Mouse (Mus musculus): ENCODE results near the gene Rit1.
"Not testable (repeated sequence)": the region's sequence is repeated elsewhere in the genome, so short reads cannot be mapped to it uniquely, and the experiment has no call there.

The Rit1 gene

DNA sequence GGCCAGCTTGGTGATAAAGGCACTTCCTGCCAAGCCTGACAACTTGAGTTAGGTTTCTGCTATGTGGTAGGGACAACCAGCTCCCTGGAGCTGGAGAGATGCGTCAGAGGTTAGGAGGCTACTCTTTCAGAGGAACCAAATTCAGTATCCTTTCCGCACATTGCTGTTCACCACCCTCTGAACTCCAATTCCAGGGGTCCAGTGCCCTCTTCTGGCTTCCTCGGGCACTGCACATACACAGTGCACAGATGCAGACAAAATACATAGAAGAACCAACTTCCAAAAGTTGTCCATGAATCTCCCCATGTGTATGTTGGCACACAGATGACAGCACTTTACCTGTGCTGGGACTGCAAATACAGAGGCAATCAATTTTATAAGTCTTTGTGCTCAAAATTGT is 22.0 kb downstream of the Rit1 start:
- peak; percentile 84 for DNase-seq (ENCODE audit: low read depth, low spot score)

DNA sequence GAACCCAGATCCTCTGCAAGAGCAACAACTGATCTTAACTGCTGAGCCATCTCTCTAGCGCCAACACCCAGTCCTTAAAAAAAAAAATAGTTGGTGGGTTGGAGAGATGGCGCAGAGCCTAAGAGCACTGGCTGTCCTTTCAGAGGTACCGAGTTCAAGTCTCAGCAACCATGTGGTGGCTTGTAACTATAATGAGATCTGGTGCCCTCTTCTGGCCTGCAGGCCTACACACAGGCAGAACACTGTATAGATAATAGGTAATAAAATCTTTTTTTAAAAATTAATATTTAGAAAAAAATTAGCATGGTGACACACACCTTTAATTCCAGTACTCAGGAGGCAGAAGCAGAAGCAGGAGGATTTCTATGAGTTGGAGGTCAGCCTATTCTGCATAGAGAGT is 23.5 kb downstream of the Rit1 start:
- DNase-seq (ENCODE audit: low read depth, low spot score) = no peak

DNA sequence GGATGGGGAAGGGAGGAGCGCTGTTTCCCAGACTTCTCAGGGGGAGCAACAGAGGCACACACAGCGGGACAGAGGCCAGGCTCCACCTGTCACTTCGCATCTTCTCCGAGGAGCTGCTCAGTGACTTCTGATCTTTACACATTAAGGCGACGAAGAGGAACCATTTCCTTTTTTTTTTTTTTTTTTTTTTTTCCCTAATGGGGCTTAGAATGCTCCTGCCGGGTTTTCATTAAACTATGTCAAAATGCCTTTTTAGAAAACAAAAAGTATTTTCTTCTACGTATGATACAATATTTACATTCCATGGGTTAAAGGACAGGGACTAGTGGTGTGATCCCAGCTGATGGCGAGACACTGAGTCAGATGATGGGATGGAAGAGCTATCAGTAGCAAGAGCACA is 28.9 kb downstream of the Rit1 start:
- no peak for DNase-seq (ENCODE audit: low read depth, low spot score)

DNA sequence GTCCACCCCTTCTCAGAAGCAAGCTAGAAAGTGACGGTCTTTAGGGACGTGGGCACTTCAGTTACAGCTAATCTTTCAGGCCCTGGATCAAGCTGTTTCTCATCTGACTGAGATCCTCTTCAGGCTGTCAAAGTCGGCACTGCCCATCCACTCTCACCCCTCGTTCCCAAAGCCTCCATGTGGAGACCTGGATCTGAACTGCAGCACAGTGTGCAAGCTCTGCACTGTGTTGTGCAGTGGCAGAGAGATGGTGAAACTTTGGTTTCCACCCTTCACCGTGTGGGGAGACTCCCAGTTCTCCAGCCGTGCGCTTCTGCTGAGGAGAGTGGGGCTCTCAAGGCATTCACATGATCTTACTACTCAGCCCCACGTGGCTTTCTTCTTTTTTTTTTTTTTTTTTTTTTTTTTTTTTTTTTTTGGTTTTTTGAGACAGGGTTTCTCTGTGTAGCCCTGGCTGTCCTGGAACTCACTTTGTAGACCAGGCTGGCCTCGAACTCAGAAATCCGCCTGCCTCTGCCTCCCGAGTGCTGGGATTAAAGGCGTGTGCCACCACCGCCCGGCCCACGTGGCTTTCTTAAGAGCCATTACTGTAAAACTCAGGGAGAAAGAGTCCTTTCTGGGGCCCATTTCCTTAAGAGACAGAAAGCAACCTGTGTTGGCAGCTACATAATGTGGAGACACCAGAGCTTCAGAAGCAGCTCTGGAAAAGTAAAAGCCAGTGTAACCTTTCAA is 29.7 kb downstream of the Rit1 start:
- DNase-seq (ENCODE audit: low read depth, low spot score) = no peak

DNA sequence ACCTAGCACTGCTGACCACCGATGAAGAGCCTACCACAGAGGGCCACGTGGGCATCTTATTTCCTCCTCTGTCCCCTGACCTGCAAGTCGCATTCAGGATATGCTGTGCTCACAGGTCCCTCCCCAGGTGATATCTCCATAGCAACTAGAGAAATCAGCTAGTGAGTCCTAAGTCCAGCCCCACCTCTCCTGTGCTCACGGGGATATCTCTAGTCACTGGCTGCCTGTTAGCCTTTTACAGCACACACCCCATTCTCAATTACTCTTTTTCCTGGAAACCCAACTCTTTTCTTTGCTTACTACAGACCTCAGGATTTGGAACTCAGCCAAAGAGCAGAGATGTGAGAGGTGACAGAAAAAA is 30.2 kb downstream of the Rit1 start:
- DNase-seq (ENCODE audit: low read depth, low spot score) = peak; percentile 93

DNA sequence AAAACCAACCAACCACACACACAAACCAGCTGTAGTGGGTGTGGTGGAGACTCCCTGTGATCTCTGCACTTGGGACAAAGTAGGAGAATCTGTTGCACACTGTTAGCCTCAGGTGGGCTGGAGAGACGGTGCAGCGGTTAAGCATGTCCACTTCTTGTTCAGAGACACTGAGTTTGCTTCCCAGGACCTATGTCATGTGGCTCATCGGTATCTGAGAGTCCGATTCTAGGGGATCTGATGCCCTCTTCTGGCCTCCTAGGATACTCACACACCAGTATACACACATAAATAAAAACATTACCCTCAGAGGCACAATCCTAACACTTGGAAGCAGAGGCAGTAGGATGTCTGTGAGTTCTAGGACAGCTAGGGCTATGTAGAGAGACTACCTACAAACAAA is 37.6 kb downstream of the Rit1 start:
- peak; percentile 86 for DNase-seq (ENCODE audit: low read depth, low spot score)

DNA sequence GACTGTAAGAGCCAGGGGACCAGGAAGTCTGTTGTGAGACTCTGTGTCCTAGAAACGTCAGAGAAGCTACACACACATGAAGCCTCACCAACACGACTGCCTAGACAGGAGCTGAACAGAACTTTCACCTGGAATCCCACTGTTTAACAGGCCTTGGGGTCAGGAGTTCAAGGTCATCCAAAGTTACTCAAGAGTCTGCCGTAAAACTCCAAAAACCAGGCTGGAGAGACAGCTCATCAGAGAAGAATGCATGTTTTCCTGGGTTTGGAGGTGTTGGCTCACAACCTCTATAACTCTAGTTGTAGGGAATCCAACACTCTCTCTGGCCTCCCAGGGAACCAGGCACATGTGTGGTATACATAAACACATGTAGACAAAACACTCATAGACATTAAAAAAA is 38.9 kb downstream of the Rit1 start:
- DNase-seq (ENCODE audit: low read depth, low spot score) = peak; percentile 92

DNA sequence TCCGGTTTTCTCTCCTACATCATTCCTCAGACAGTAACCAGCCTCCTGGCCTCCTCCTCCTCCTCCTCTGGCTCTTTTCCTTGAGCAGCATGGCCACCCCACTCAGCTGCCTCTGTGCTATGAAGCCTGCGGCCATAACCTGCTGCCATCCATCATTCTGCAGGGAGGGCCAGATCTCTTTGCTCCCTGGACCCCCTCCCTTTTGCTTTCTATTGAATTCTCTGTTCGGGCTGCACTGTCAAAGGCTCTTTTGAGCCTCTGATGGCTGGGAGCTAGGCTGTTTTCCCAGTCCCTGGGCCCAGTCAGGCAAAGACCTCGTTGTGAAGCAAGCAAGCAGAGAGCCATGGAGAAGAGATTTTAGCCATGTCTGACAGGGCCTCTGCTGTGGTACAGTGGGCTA is 39.6 kb downstream of the Rit1 start:
- DNase-seq (ENCODE audit: low read depth, low spot score) = no peak

DNA sequence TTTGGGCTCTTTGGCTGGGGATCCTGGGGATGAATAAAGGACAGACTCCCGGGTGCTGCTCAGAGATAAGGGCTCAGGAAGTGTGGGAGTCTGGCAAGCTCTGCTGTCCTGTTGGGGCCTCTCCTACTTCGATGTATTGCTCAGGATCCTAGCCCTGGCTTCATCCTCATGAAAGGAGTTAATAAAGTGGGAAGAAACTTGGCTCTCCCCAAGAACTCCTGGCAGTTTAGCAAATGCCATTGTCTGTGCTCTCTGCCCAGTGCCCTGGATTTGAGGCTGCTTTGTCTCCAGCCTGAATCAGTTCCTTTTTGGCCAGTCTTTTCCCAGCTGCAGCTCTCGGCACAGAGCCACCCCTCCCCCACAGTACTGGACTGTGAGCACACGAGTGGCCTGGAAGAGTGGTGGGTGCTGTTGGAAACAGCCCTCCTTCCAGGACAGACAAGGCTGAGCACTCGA is 41.4 kb downstream of the Rit1 start:
- DNase-seq (ENCODE audit: low read depth, low spot score) = no peak

DNA sequence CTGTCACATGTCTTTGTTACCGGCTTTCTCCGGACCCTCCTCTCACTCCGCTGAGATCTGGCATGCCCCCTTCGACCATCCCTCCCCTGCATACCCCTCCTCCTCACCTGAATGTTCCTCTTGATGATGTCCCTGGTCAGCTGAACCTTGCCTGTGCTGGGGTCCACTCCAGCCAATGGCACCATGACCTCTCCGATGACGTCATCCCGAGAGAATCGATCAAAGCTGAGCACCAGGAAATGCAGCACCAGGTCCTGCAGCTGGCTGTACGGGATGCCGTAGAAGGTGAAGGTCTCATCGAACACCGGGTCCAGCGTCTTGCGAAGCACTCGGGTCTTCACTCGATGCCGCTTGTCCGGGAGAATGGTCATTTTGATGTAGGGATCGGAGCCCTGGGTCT is 45.0 kb downstream of the Rit1 start:
- peak; percentile 60 for DNase-seq (ENCODE audit: low read depth, low spot score)

DNA sequence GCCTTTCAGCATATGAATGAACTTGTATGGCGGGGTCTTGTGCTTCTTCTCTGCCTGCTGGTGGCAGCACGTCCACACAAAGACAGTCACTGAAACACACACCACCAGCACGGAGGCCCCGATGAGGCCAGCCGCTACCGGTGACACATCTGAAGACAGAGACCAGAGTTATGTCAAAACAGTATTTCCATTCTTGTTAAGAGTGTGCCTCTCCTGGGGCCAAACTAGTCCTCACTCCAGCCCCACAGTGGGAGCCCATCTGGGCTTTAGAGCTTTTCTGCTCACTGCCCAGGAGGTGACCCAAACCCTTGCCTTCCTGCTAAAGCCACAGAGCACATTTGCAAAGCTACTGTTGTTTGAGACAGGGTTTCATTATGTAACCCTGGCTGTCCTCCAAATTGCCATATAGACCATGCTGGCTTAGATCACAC is 45.8 kb downstream of the Rit1 start:
- peak; percentile 38 for DNase-seq (ENCODE audit: low read depth, low spot score)

DNA sequence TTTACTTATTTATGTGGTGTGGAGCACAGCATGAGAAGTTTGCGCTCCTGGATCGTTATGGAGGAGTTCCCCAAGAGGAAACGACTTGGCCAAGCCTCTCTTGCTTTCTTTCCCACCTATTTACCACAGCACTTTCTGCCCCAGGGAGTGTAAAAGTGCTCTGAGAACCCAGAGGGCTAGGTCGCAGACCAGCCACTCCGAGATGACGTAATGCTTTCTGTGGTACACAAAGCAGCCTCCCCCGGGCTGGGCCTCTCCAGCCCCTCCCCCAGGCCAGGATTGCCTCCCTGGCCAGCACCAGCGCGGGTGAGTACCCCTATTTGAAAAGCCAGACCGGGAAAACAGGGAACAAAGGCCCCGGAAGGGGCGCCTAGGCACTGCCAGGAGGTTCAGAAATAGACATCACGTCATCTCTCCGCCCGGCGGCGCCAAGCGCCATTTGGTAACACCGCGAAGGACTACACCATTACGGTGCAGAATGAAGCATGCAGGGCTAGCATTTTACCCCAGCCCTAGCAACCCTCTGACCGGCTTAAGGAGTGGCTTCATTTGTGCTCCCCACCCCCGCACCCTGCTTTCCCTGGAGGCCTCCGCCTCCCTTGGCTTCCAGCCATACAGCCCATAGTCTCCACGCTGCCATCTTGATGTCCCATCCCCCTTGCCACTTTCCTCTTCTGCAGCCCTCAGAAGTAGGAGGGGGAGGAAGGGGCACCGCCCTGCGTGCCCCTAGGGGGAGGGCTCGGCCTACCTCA is 54.7 kb downstream of the Rit1 start:
- DNase-seq (ENCODE audit: low read depth, low spot score) = peak; percentile 66

DNA sequence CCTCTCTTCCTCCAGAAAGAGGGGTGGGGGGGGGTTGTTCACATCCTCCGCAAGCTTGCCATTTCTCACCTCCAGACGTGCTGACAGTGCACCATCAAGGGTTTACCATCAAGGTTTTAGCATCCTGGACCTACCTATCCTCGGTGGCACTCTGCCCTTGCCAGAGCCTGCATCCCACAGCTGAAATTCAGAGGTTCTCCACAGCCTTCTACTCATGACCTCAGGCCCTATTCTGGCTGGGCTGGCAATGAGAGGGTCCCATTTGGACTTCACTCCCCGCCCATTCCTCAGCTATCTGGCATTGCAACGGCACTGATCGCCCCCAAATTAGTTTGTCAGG is 55.3 kb downstream of the Rit1 start:
- not testable (repeated sequence) for DNase-seq (ENCODE audit: low read depth, low spot score)

DNA sequence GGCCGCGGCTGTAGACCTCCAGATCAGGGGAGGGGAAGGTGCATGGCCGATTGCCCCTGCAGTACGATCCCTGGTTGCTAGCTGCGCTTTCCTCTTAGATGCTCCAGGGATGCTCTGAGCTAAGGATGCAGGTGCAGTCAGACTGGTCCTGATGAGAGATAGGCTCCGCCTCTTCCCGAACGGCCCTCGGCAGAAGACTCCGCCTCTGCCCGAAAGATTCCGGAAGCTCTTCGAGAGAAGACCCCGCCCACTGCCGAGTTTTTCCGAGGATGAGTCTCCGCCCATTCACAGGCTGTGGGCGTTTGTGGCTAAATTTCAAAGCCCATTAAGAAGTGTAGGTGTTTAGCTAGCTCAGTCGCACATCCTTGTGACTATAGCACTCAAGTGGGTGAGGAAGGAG is 55.8 kb downstream of the Rit1 start:
- DNase-seq (ENCODE audit: low read depth, low spot score) = peak; percentile 85

DNA sequence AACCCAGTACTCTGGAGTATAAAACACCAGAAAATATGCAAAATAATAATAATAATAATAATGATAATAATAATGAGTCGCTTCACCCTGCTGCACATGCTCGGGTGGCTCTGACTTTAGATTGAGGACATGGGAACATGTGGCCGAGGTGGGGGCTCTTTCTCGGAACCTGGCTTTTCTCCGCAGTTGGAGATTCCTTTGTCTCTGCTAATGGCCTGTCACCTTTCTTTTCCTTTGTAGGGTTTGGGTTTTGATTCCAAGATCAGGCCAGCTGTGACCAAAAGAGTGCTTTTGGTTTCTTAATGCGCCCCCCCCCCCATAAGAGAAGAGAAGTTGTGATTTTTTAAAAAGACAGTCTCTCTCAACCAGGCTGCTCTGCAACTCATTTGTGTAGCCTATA is 56.5 kb downstream of the Rit1 start:
- DNase-seq (ENCODE audit: low read depth, low spot score) = not testable (repeated sequence)

DNA sequence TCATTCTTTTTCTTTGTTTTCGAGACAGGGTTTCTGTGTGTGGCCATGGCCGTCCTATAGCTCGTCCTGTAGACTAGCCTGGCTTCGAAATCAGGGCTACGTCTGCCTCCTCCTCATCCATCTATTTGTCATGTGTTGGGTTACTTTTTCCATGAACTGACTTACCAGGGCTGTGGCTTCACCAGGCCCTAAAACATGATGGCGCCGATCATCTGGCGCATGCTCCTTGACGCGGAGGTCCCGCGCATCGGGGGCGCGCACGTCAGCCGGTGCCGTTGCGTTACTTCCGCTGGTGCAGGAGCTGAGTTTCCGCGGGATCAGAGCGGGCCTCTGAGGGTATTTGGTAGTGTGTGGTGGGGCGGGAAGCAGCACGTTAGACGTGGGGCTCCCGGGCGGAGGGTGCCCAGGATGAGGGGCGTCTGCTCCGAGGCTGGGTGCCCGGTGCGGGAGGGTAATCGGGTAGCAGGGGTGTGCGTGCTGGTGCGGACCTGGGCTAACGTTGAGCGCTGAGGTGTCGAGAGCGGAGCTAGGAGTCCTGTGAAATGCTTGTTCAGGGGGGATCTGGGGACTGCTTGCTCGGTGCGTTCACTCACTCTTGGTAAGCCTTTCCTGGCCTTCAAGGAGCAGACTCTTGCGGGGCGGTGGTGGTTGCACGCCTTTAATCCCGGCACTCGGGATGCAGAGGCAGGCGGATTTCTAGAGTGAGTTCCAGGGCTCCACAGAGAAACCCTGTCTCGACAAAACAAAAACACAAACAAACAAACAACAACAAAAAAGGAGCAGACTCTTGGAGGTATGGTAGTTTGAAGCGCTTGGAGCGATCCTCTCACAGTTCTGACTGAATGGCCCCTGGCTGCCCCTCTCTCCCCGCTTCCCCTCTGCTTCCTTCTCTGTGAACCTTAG is 58.6 kb downstream of the Rit1 start, which contains the start of gene Syt11:
Gene Syt11 (minus strand): TSS at position 226 of the 903 bp plus-strand sequence.
- peak; percentile 31 for DNase-seq (ENCODE audit: low read depth, low spot score)

All from R1 (cell line).